Mouse (Mus musculus): ENCODE data around the gene Stox2.
"Not testable (repeated sequence)": the region's sequence is repeated elsewhere in the genome, so short reads cannot be mapped to it uniquely, and the experiment has no call there.

Stox2 gene

DNA sequence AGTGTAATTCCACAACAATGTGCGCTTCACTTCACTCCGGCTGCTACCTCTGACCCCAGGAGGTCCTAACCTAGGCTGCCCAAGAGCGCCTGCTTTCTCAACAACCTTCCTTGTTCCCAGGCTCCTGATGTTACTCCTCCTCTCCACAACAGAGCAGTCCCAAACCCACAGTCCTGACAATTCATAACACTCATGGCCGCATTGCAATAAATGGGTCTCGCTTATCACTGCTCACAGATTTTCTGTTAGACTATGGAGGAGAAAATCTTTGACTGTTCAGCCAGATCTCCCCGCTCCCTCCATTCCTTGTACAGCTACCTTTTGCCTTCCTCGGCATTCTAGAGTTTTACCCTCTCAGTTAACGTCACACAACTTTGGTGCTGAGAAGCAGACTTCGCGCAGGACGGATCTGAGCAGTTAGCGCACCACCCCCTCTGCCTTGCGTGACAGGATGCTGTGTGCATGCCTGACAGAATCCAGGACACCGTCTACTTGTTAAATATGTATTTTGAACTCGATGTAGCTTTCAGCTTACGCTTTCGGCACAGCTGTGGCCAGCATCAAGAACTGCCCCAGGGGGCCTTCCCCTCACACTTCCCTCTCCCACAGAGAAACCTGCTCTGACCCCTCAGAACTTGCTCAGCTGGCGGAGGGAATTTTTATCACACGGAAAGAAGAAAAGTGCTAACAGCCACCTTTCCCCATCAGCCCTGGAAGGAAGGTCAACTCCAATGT, at the start of gene Stox2:
Stox2 (minus strand) TSS at position 51 of the 735 bp plus-strand sequence.
- in situ Hi-C loops (cut with MboI; ENCODE audit: low pct_unique_long_range_greater_than_20kb in 1 of 2, low sequenced_read_pairs in 2 of 2, unreplicated experiment in 1 of 2) = no loop called here

DNA sequence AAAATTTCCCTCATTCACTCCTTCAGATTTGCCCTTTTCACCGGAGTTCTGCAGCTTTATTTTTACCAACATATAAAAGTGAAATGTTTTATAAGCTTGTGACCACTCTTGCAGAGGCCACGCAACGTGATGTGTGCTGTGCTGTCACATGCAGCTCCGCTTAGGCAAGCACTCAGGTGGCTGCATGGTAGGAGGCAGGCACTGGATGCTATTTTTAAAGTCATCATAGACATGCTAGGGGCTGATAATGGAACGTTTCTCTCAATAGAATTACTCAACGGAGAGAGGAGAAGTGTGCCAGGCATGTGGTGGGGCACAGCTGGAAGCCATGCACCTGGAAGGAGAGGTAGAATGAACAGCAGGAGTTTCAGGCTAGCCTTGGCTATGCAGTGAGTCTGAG, 49.3 kb upstream of the Stox2 start:
- in situ Hi-C loops (cut with MboI; ENCODE audit: low pct_unique_long_range_greater_than_20kb in 1 of 2, low sequenced_read_pairs in 2 of 2, unreplicated experiment in 1 of 2) = no loop called here

DNA sequence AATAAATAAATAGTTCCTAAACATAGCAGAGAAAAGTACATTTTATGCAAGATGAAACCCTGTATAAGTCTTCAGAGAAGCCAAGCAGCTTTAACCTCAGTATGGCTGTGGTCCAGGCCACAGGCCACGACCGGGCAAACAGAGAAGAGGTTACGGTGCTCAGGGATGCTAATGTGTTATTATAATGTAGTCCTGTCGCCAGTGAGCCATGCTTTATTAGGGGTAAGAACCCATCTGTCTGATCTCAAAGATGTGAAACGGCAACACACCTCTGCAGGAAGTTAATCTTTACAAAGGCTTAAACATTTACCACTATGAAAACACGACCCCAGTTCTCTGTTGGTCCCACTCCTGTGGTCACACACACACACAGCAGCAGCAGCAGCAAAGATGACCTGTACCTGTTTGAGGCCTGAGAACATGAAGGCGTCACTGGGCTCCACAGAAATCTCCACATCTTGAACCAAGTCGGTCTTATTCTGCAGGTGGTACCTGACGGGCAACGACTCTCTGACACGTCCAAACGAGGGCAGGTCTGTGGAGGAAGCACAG, 48.5 kb upstream of the Stox2 start:
- in situ Hi-C loops (cut with MboI; ENCODE audit: low pct_unique_long_range_greater_than_20kb in 1 of 2, low sequenced_read_pairs in 2 of 2, unreplicated experiment in 1 of 2) = no loop called here

DNA sequence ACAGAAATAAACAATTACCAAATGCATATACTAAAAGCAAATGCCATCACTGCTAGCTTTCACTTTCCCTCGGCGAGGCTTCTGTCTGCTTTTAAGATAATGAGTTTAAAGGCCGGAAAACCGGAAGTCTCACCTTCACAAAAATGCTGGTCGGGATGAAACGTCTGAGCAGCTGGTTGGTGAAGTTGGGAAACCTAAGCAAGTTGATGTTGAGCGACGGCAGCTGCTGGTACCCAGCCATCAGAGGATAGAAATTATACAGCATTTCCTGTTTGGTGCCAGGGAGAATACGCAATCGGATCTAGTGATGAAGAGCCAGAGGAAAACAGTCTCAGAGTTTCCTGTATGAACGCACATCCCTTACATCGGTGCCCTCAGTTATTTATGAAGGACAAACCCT, 46.9 kb upstream of the Stox2 start:
- in situ Hi-C loops (cut with MboI; ENCODE audit: low pct_unique_long_range_greater_than_20kb in 1 of 2, low sequenced_read_pairs in 2 of 2, unreplicated experiment in 1 of 2) = no loop called here

DNA sequence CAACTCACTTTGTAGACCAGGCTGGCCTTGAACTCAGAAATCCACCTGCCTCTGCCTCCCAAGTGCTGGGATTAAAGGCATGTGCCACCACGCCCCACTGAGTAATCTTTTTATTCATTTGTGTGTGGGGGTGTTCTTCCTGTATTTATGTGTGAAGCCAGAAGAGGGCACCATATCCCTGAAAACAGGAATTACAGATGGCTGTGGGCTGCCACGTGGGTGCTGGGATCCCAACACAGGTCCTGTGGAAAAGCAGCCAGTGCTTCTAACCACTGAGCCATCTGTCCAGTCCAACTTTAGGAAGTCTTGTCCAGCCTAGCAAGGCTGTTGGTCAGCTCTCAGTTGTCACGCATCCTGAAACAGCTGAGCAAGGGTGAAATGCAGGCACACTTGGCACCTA, 41.1 kb upstream of the Stox2 start:
- in situ Hi-C loops (cut with MboI; ENCODE audit: low pct_unique_long_range_greater_than_20kb in 1 of 2, low sequenced_read_pairs in 2 of 2, unreplicated experiment in 1 of 2) = no loop called here

DNA sequence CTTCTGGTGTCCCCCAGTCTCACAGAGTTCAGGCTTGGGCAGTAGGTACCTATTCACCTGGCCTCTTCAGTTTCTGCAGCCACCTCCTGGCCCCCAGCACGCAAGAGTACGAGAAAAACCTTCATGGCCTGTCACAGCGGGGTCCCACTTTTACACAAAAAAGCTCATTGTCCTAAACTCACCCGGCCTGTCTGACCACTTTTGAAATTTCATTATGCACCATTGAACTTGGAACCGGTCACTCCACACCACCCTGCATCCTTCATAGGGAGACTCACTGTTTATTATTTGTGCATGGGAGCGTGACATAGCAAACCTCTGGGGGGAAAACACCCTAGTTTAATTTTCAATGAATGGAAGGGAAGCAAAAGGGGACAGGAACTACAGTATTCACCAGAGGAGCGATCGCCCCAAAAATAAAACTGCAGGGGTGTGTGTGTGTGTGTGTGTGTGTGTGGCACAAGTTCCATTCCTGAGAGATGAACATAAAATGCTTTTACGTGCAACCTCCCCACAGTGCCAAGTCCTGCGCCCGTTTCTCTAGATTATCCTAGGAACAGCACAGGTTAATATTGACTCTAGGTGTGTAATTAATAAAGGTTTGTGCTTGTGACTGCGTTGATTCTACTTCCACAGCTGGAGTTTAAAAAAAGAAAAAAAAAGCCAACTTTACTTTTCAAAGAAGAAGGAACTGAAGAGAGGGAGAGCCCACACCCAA, 36.4 kb upstream of the Stox2 start:
- in situ Hi-C loops (cut with MboI; ENCODE audit: low pct_unique_long_range_greater_than_20kb in 1 of 2, low sequenced_read_pairs in 2 of 2, unreplicated experiment in 1 of 2) = no loop called here

DNA sequence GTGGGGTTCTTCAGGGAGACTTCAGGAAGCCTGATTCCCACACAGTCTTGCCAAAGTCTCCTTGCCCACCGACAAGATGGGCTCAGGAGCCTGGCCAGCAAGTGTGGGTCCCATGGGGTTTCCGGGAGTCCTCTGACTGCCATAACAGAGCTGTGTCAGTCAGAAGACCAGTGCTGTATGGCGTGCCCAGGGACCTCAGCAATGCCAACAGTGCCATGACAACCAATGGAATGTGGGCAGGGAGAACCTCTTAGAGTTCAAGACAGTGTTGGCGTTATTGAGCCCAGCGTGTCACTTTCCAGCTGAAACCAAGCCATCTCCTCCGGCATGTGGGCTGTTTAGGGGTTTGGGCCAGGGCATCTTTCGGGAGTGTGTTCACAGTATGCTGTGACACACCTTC, 33.9 kb upstream of the Stox2 start:
- in situ Hi-C loops (cut with MboI; ENCODE audit: low pct_unique_long_range_greater_than_20kb in 1 of 2, low sequenced_read_pairs in 2 of 2, unreplicated experiment in 1 of 2) = no loop called here

DNA sequence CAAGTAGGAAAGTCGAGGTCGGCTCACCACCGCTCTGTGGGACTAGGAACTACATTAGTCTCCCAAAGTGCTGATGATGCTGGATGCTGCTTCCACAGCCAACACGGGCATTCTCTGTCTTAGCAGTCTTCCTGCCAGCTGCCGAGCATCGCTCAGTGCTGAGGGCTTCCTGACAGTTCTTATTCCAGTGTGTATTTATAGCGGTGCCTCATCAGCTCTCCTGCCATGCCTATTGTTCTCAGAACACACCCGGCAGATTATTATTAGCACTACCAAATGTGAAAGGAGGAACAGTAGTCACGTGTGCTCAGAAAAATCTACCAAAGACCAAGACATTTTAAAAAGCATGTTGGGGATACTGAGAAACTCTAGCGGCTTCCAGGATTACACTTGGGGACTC, 15.5 kb upstream of the Stox2 start:
- in situ Hi-C loops (cut with MboI; ENCODE audit: low pct_unique_long_range_greater_than_20kb in 1 of 2, low sequenced_read_pairs in 2 of 2, unreplicated experiment in 1 of 2) = no loop called here

DNA sequence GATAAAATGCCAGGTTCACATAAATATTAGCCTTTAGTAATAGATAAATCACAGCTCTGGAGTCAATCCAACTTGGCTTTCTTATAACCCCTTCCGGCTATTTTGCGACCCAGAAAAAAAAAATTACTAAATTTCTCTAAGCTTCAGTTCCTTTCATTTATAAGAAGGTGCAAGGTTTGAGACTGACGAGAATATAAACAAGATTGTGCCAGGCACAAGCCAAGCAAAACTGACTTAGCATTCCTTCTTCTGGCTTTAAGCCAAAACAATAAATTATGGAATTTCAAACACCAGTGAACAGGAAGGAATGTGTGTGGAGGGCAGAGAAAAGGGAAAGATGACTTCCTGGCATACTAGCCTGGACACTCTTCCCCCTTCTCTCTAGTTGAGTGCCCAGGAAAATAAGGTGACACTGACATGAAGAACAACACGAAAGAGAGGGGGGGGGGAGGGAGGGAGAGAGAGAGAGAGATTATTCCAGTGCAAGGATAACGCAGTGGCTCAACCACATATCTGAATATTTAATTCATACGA, 13.1 kb upstream of the Stox2 start:
- in situ Hi-C loops (cut with MboI; ENCODE audit: low pct_unique_long_range_greater_than_20kb in 1 of 2, low sequenced_read_pairs in 2 of 2, unreplicated experiment in 1 of 2) = no loop called here

DNA sequence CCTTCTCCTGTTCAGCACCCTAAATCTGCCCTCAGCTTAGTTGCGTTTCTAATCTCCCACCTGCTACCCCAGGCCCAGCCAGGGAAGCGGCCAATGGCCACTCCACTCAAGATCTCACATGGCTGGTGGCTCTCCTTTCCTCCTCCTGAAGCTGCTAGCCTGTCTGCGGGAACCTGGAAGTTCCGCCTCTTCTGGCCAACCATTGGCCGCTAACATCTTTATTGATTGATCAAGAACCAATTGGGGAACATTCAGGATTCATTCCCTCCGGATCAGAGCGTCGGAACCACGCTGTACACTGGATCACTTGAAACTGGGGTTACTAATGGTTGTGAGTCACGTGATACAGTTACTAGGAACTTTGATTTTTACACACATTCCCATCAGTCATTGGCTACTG, 12.4 kb upstream of the Stox2 start:
- in situ Hi-C loops (cut with MboI; ENCODE audit: low pct_unique_long_range_greater_than_20kb in 1 of 2, low sequenced_read_pairs in 2 of 2, unreplicated experiment in 1 of 2) = no loop called here

DNA sequence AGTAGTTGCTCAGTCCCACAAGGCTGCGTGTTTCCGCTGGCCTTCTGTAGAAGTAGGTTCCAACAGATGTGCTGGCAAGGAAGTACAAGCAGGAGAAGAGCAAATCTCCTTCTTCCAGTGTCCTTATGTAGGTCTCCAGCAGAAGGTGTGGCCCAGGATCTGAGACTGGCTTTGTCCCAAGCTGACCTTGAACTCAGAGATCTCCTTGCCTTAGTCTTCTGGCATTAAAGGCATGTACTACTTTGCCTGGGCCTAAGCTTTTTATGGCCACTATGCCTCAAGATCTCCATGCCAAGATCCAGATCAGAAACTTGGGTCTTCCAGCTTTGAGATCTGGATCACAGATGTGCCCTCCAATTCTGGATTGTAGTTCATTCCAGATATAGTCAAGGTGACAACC, 3.0 kb upstream of the Stox2 start:
- in situ Hi-C loops (cut with MboI; ENCODE audit: low pct_unique_long_range_greater_than_20kb in 1 of 2, low sequenced_read_pairs in 2 of 2, unreplicated experiment in 1 of 2) = not testable (repeated sequence)

DNA sequence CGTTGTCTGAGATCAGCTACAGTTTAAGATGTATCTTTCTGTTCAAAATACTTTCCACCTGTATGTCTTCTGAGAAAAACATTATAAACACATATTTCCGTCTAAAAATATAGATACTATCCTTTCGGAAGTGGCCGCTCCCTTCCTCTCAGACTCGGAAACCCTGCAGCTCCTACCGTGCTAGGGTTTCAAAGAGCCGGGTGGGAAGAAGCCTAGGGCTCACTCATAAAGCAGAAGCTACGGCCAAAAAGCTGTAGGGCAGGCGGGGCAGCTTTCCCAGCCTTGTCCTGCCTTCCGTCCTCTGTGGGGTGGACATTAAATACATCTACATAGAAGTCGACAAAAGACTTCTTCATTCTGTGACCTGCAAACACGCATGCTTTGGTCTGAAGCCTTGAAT, 6.9 kb downstream of the Stox2 start:
- in situ Hi-C loops (cut with MboI; ENCODE audit: low pct_unique_long_range_greater_than_20kb in 1 of 2, low sequenced_read_pairs in 2 of 2, unreplicated experiment in 1 of 2) = no loop called here

DNA sequence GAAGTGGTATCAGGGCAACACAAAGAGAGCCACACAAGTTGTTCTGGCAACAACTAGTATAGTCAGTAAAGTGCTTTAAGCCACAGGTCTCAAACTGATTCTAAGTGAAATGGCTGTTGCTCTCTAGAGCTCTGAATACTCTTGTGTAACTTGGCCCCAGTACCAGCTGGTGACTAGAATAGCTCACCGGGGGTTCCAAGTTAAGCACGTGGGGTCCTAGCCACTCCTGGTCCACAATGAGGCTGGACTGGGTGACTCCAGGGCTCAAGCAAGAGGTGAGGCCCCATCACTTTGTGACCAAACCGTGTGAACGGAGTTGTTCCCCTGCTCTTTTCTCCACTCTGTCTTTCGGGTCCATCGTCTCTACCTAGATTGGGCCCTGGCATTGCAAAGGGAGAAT, 8.2 kb downstream of the Stox2 start:
- in situ Hi-C loops (cut with MboI; ENCODE audit: low pct_unique_long_range_greater_than_20kb in 1 of 2, low sequenced_read_pairs in 2 of 2, unreplicated experiment in 1 of 2) = no loop called here

DNA sequence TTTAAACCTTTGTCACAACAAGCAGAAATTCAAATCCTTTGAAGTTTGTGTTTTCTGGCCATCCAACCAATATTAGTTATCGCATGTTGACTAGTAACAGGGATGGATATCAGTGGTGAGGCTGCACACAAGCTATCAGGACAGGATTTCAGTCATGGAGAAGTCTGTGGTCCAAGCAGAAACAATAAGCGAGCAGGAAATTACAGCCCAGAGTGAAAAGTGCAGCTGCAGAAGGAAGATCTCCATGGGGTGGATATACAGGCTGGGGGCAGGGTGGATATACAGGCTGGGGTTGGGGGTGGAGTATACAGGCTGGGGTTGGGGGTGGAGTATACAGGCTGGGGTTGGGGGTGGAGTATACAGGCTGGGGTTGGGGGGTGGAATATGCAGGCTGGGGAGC, 10.3 kb downstream of the Stox2 start:
- in situ Hi-C loops (cut with MboI; ENCODE audit: low pct_unique_long_range_greater_than_20kb in 1 of 2, low sequenced_read_pairs in 2 of 2, unreplicated experiment in 1 of 2) = no loop called here

DNA sequence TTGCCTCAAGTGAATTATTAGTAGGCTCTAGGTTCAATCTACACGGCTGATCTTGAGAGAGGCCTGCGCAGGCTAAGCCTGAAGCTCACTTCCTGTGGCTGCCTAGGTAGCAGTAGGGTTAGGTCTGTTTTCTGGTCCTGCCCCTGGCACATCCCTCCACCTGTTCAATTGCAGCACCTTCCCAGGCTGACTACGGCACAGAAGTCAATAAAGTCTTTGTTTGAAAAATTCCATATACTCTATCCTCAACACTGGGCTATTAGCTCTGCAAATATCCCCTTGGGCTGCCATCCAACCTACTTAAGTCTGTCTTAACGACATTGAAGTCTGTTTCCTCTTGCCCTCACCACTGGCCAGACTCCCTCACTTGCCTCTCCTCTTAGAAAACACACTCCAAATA, 10.8 kb downstream of the Stox2 start:
- in situ Hi-C loops (cut with MboI; ENCODE audit: low pct_unique_long_range_greater_than_20kb in 1 of 2, low sequenced_read_pairs in 2 of 2, unreplicated experiment in 1 of 2) = no loop called here

DNA sequence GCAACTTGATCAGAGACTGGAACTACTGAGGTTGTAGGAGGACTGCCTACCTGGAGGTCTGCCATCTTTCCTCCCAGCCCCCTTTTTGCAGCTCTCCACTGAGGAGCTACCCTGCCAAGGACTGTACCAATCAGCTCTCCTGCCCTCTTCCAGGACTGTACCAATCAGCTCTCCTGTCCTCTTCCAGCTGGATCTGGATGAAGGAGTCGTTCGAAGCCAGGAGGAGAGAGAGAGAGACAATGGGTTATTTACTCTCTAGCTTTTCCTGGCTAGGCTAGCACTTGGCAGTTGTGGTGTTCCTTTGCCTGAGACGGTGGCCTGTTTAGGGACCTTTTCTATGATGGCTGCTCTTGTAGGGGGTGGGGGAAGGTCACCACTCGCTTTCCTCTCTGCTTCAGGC, 14.9 kb downstream of the Stox2 start:
- in situ Hi-C loops (cut with MboI; ENCODE audit: low pct_unique_long_range_greater_than_20kb in 1 of 2, low sequenced_read_pairs in 2 of 2, unreplicated experiment in 1 of 2) = no loop called here

DNA sequence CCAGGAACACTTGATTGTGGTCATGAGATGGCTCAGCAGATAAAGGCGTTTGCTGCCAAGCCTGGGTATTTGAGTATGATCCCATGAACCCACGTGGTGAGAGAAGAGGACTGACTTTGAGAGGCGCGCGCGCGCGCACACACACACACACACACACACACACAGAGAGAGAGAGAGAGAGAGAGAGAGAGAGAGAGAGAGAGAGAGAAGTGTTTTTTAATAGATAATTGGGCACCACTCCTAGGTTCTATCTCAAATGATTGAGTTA, 32.0 kb downstream of the Stox2 start:
- in situ Hi-C loops (cut with MboI; ENCODE audit: low pct_unique_long_range_greater_than_20kb in 1 of 2, low sequenced_read_pairs in 2 of 2, unreplicated experiment in 1 of 2) = not testable (repeated sequence)

DNA sequence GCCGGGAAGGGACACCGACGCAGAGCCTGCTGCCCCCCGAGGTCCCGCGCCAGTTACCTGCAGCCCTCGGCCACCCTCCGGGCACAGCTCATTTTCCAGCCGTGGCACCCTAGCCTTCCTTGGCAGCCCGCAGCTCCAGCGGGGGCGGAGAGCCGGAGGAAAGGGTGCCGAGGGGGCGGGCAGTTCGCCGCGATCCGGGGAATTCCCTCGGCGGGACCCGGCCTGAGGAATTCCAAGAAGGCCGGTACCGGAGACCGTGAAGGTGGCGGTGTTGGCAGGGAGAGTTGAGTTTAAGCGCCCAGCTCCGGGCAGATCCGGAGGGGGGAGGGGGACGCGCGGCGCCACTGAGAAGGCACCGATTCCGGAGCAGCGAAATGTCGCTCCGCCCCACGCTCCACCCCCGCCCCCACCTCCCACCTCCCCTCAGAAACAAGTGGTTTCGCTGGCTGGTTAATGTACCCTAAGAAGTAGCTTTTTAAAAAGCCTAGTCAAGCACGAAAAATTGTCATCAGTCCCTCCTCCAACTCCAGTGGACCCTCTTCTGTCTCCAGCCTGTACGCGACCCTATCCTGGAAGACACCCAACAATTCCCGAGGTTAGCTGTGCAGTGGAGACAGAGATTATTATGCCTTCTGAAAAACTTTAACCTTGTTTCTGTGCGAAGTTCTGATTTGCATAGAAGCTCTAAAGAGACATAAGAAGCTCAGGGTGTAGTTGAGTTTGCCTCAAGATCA, 32.5 kb downstream of the Stox2 start:
- in situ Hi-C loops (cut with MboI; ENCODE audit: low pct_unique_long_range_greater_than_20kb in 1 of 2, low sequenced_read_pairs in 2 of 2, unreplicated experiment in 1 of 2) = no loop called here

DNA sequence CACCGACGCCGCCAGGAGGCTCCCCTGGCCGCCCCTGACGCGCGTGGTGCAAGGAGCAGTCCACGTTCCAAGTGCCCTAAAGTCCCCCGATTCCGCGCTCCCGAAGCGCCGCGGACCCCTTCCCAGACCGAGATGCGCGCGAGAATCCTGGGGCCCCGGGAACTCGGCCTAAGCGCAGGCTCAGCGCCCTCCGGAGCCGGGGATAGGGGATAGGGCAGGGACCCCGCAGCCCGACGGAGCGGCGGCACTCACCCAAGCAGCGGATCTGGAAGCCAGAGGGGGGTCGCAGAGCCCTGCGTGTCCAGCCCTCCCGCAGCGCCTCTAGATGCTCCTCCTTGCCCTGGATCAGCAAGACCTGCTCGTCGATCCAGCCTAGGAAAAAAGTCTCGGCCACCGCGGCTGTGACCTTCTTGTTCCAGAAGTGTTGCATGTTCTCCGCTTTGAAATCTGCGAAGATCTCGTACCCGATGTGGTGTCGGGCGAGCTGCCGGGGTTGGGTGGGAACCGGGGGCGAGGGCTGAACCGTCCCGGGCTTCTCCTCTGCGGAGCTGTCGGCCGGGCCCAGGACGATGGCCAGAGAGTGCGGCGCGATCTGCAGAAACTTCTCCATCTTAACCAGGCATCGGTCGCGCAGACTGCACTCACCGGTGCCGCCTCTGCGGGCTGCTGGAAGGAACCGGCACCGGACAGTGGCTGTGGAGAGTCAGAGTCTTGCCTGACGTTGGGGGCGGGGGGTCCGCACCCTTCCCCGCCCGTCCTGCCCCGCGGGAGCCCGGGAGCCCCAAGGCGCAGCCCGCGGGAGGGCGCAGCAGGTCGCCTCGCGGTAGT, 33.3 kb downstream of the Stox2 start:
- in situ Hi-C loops (cut with MboI; ENCODE audit: low pct_unique_long_range_greater_than_20kb in 1 of 2, low sequenced_read_pairs in 2 of 2, unreplicated experiment in 1 of 2) = no loop called here
